Mouse (Mus musculus) cerebellum, adult 2 months (tissue): ENCODE measurements around the gene Masp1. TPM values are rescaled to one million over a fixed set of nuclear protein-coding genes. Genes with fewer than 3 reads are reported as not detected.

Experiments used
- DNase-seq, 2 experiments: peaks; one replicate each; pipeline ENCODE4 v3.0.0; 2021
- H3K27ac ChIP-seq: fragments of 200-500 bp; 2 replicates; pipeline ENCODE4 v1.5.1; 2012; ENCODE audit warnings: low read length, control low read depth, inconsistent platforms; ENCODE audit not compliant: insufficient read depth
- H3K27me3 ChIP-seq: fragments of 200-500 bp; 2 replicates; pipeline ENCODE4 v1.6.1; 2012; ENCODE audit warnings: inconsistent platforms, mild to moderate bottlenecking, low read length, moderate library complexity; ENCODE audit not compliant: control insufficient read depth, insufficient read depth
- H3K4me1 ChIP-seq: fragments of 200-500 bp; 2 replicates; pipeline ENCODE4 v1.6.1; 2011; ENCODE audit warnings: low read length; ENCODE audit not compliant: control insufficient read depth, insufficient read depth
- H3K4me3 ChIP-seq: fragments of 200-500 bp; replicated peaks from 2 replicates; pipeline ENCODE3; 2011; ENCODE audit warnings: mild to moderate bottlenecking, low read depth, low read length, control low read depth; ENCODE audit not compliant: insufficient read depth
- CTCF ChIP-seq: fragments of 200-500 bp; IDR thresholded peaks from 2 replicates; pipeline ENCODE4 v1.5.1; 2011; ENCODE audit warnings: low read depth, mild to moderate bottlenecking, control low read depth, low read length, moderate library complexity, borderline replicate concordance; ENCODE audit not compliant: insufficient read depth
- POLR2A ChIP-seq: fragments of 200-500 bp; IDR thresholded peaks from 2 replicates; pipeline ENCODE4 v1.6.1; 2011; ENCODE audit warnings: low read length, control low read depth, borderline replicate concordance; ENCODE audit not compliant: insufficient read depth
- WGBS: fragments of 180-500 bp; shearing (Covaris S2); methylation state at CpG from one replicate; pipeline ENCODE4 v1.1.7; 2018; 5-methylcytosine and 5-hydroxymethylcytosine counted together
- polyA plus RNA-seq: library from polyadenylated mRNA; depleted of rRNA; stranded (reverse); fragments of >200 nt; gene quantifications from 2 replicates; pipeline ENCODE4 v1.2.3, GENCODE M21; 2012; rRNA removed

Gene Masp1
- polyA plus RNA-seq, result 13.3 and 13.7 TPM in 2 replicates

GRCm38 (mm10) chr16:23520235-23520871, at the start of gene Masp1, which contains the start of gene Rtp4:
Gene Masp1, minus strand, starts transcription at chr16:23520815.
Gene Rtp4, plus strand, starts transcription at chr16:23520291.
- TF ChIP-seq CTCF, result no peak
- 0 out of 2 replicates have a peak, but pooled peaks have one; percentile 5 for TF ChIP-seq POLR2A
- WGBS, result 3% methylated on average over 12 of the region's 12 CpGs
- Histone ChIP-seq H3K27ac (no peak within 1 kb of the TSS), H3K4me3 (peak within 1 kb of the TSS; percentile 6), H3K27me3 (no peaks in the 10 kb centered on the region; the same call in 1 of the 2 replicates), H3K4me1 (no peaks in the 10 kb centered on the region; the same call in 1 of the 2 replicates)
- peak; percentile 19 to 20 for DNase-seq

- WGBS, result 34% methylated on average over 4 of the region's 4 CpGs
- no peak for DNase-seq
- no peak overlapping the region for H3K4me3 ChIP-seq
- no peak for TF ChIP-seq POLR2A
- H3K4me1 ChIP-seq, result no peaks in the 10 kb centered on the region
- H3K27ac ChIP-seq, result no peak overlapping the region
- no peaks in the 10 kb centered on the region for H3K27me3 ChIP-seq
Measured at GRCm38 (mm10) chr16:23568369-23568958, 47.8 kb upstream of the Masp1 start.

- WGBS, result 87% methylated on average over 2 of the region's 2 CpGs
- H3K4me1 ChIP-seq, result no peaks in the 10 kb centered on the region
- TF ChIP-seq POLR2A (no peak), CTCF (no peak)
- no peak overlapping the region for H3K27ac ChIP-seq
- no peaks in the 10 kb centered on the region; the same call in 1 of the 2 replicates for H3K27me3 ChIP-seq
- no peak overlapping the region for H3K4me3 ChIP-seq
- DNase-seq, result no peak
Measured at GRCm38 (mm10) chr16:23557669-23558068, 37.1 kb upstream of the Masp1 start.

- TF ChIP-seq POLR2A (no peak), CTCF (no peak)
- WGBS, result 91% methylated on average over 5 of the region's 5 CpGs
- Histone ChIP-seq H3K27ac (no peak overlapping the region), H3K4me3 (no peak overlapping the region), H3K27me3 (no peaks in the 10 kb centered on the region), H3K4me1 (no peaks in the 10 kb centered on the region)
- DNase-seq, result no peak
Measured at GRCm38 (mm10) chr16:23557195-23557594, 36.6 kb upstream of the Masp1 start.

GRCm38 (mm10) chr16:23554673-23555072, 34.1 kb upstream of the Masp1 start:
- Histone ChIP-seq H3K27me3 (no peaks in the 10 kb centered on the region; the same call in 1 of the 2 replicates), H3K4me3 (no peak overlapping the region), H3K4me1 (no peaks in the 10 kb centered on the region), H3K27ac (no peak overlapping the region)
- DNase-seq, result no peak
- 78% methylated on average over 5 of the region's 5 CpGs for WGBS
- no peak for TF ChIP-seq CTCF
- no peak for TF ChIP-seq POLR2A

GRCm38 (mm10) chr16:23550981-23551582, 30.5 kb upstream of the Masp1 start:
- WGBS, result 56% methylated on average over 18 of the region's 18 CpGs

GRCm38 (mm10) chr16:23550346-23550980, 29.8 kb upstream of the Masp1 start:
- no peak overlapping the region for H3K27ac ChIP-seq
- TF ChIP-seq POLR2A, result no peak
- TF ChIP-seq CTCF, result peak; percentile 88

More at GRCm38 (mm10) chr16:23550981-23551582, 30.5 kb upstream of the Masp1 start:
- no peak for DNase-seq
- Histone ChIP-seq H3K27ac (no peak overlapping the region), H3K4me3 (no peak overlapping the region), H3K27me3 (no peaks in the 10 kb centered on the region; the same call in 1 of the 2 replicates), H3K4me1 (no peaks in the 10 kb centered on the region)
- TF ChIP-seq CTCF, result no peak
- TF ChIP-seq POLR2A, result no peak

More at GRCm38 (mm10) chr16:23550346-23550980, 29.8 kb upstream of the Masp1 start:
- H3K4me1 ChIP-seq, result no peaks in the 10 kb centered on the region
- H3K27me3 ChIP-seq, result no peaks in the 10 kb centered on the region; the same call in 1 of the 2 replicates
- peak; percentile 46 to 53 for DNase-seq
- H3K4me3 ChIP-seq, result no peak overlapping the region
- WGBS, result 42% methylated on average over 8 of the region's 8 CpGs
